Mouse (Mus musculus) erythroid progenitor cell, adult 5-6 weeks (primary cell): ENCODE results near the gene Casp8ap2. TPM values are rescaled to one million over a fixed set of nuclear protein-coding genes. Genes with fewer than 3 reads are reported as not detected.

Source experiments
- ATAC-seq: replicated peaks from 2 replicates; pipeline ENCODE4 v1.8.0; 2016; ENCODE audit warnings: moderate number of reproducible peaks, mild to moderate bottlenecking, moderate TSS enrichment, inconsistent platforms; ENCODE audit not compliant: poor library complexity, low FRiP score, severe bottlenecking
- total RNA-seq, 2 experiments: library from RNA; stranded (forward) in 1 of 2; stranded (reverse) in 1 of 2; fragments of 150-400 nt in 1 of 2; fragments of 186-747, 209-891 nt in 1 of 2; gene quantifications; 2 replicates each; pipeline versions ENCODE4 v1.2.3 to v1.2.4; 2015 to 2017; ENCODE audit warnings: low replicate concordance in 2 of 2

Casp8ap2 gene
- total RNA-seq, 2 experiments from 2014 or later: 34.3 to 50.3 TPM

DNA sequence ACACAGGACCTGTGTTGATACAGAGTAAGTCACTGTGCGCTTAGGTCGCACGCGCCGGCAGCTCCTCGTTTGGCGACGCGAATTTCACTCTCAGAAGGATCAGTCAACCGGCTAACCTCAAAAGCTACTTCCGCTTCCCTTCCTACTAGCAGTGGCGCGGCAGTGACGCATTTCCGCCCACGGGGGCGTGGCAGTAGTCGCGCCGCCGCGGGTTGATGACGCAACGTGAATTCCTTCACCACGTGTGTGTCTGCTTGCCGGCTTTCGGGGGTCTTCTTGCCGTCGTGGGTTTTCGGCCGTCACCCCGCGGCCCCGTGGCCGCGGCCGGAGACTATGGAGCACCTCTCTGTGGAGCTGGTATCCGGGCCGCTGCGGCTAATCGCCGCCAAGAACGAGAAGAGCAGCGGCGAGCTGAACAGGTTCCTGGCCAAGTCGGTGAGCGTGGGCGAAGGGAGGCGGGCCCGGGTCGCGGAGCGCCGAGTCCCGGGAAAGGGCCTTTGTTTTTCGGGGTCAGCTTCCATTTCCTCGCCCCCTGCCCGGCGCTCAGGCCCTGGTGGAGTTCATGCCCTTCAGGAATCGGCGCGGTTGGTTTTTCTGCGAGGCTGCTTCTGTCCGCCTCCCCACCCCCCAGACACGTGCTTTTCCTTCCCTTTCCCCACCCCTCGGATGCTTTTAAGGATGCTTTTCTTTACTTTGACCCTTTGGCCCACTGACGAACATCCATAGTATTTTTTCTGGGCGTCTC is 41.8 kb downstream of the Casp8ap2 start, which contains the start of gene Mdn1:
Mdn1 (plus strand) TSS at position 202 of the 745 bp plus-strand sequence.
- ATAC-seq: peak; percentile 97

DNA sequence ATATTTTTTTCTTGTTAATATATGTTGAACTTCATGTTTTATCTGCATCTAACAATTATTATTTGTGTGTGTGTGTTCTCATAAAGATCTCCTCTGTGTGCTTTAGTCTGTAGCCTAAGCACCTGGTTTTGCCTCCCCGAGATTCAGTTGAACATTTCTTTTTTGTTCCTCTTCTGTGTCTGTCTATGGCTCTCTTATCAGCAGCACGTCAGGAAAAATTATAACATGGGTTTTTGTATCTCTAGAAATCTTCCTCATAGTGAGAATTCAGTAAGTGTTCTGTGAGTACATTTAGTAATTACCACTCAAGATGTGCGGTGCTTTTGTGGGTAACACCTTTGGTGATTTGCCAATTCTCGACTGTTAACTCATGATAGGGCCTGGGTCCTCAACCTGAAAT is 50.6 kb downstream of the Casp8ap2 start:
- ATAC-seq: no peak

DNA sequence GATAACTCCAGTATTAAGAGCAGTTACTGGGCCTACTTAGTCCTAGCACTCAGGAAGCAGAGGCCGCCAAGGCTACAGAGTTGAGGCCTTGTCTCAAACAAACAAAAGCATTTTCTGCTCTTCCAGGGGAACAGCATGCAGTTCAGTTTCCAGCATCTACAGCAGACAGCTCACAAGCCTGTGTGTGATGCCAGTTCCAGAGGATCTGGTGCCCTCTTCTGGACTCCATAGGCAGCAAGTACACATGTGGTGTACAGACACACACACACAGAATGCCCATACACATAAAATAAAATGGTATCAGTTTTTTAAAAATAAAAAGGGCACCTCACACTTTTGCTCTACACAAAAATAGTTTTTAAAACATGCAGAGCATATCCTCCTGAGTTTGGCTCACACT is 53.0 kb downstream of the Casp8ap2 start:
- ATAC-seq: no peak

DNA sequence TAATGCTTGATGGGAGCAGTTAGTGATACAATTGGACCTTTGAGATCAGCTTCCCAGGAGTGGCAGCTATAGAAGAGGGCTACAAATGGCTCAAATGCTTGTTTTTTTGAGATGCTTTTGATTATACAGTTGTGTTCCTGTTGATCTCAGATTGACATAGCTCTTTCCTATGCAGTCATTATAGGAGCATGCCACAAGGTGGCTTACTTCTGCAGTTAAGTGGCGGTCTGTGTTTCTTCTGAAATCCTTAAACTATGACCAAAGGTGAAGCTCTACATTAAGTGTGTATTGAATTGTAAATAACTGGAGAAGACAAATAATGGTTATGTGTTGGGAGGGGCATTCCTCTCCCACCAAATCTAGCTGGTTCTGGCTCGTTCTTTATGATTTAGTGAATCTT is 54.6 kb downstream of the Casp8ap2 start:
- ATAC-seq: no peak

DNA sequence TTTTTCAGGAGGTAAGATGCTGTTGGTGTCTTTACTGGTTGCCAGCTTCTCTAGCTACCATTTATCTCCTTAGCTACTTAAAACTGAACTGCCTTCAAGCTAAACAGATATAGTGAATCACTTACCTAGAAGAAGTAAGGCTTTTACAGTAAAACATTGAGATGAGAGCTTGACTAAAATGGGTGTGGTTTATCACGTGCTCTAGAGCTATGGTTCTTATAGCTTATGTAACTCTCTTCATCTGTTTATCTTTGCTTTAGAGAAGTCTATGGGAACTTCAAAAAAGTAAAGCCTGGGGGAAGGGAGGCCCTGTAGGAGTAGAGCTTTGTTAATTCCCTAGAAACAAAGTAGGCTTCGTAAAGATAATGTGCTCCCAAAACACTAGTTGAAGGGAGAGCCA is 58.8 kb downstream of the Casp8ap2 start:
- no peak for ATAC-seq

DNA sequence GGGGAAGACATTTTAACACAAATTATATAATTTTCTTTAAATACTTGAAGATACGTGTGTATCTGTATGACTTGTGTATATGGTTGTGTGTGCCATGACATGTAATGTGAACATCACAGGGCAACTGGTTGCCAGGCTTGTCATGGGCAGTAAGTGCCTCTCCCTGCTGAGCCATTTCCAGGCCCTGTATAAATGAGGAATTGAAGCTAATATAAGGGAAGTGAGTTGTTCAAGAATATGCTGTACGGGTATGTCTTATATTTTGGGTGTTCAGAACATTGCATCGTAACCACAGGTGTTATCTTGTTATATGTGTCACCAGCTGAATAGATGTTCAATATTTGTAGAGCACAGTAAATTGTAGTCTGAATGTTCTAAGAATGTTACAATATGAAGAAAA is 62.2 kb downstream of the Casp8ap2 start:
- no peak for ATAC-seq

DNA sequence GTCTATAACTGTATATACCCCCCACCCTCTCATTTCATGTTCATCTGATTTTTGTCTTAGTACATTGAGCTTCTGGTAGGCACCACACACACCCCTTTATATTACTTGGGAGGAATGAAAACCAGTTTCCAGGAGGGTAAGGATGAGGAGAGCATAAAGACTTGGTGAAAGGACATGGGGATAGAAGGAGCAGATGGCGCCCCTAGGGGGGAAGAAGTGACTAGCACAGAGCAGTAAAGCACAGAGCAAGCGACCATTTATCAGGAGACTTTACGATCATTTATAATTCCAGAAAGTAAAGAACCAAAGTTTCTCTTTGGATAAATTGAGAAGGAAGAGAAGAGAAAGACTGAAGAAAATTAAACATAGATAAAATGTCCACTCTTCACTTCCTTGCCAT is 65.6 kb downstream of the Casp8ap2 start:
- no peak for ATAC-seq

DNA sequence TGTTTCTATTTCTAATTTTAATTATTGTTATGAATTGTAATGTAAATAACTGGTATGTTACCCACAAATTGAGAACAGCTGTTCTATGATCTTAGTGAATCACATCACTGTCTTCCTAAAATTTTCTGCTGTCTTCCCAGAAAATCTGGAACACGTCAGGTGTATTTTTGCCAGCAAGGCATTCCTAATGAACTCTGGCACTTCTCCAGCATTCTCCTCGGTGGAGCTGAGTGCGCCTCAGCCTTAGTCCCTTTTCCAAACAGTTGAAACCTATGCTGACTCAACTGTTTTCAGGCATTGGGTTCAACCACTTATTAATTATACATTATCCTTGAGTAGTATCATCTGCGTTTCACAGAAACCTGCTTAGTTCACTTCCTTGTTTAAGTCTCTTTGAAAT is 67.2 kb downstream of the Casp8ap2 start:
- no peak for ATAC-seq

DNA sequence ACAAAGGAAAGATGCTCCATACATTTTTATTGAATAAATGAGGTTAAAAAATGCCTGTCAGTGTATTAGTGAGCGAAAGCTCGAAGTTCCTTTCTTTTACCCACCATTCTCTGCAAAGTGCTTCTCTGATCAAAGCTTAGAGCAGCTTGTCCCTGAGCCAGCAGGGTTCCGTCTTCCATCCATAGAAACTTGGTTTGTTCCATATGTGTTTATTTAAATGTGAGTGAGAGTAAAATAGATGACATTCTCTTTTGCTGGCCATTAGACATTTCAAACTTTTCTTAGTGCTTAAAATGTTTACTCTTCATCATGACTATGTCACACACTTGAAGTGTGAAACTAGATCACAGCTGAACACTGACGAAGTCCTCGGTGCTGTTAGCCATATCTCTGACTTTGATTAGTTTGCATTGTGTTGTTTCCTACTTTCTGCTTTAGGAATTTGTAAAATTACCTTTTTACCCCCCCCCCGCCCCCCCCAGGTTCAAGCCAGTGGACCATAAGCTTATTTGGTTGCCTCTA is 67.9 kb downstream of the Casp8ap2 start:
- ATAC-seq: no peak

Other genes starting within 250 kb of the Casp8ap2 start
- gene Gja10, start 12.7 kb upstream of the Casp8ap2 start, total RNA-seq (2015; ENCODE audit: low replicate concordance): not detected in 2 replicates
- gene Gja10, start 12.7 kb upstream of the Casp8ap2 start, total RNA-seq (2017; ENCODE audit: low replicate concordance): not detected in 2 replicates
- gene Mdn1, start 41.7 kb downstream of the Casp8ap2 start, total RNA-seq (2015; ENCODE audit: low replicate concordance): 10.8 and 15.5 TPM in 2 replicates
- 3.2 and 6.5 TPM in 2 replicates for gene Mdn1, start 41.7 kb downstream of the Casp8ap2 start, total RNA-seq (2017; ENCODE audit: low replicate concordance)
- gene Lyrm2, start 184.8 kb downstream of the Casp8ap2 start, total RNA-seq (2015; ENCODE audit: low replicate concordance): 14.1 and 21.4 TPM in 2 replicates
- gene Lyrm2, start 184.8 kb downstream of the Casp8ap2 start, total RNA-seq (2017; ENCODE audit: low replicate concordance): 8.6 and 12.8 TPM in 2 replicates